Mouse (Mus musculus) lung, embryonic 16.5 days (tissue): ENCODE results near the gene Gm20390. TPM values are rescaled to one million over a fixed set of nuclear protein-coding genes. Genes with fewer than 3 reads are reported as not detected.

Experiments
- ATAC-seq: fragments of 200-750 bp; cut with Nextera tagmentation; 2 replicates; pipeline ENCODE4 v1.8.0; 2017; ENCODE audit warnings: low read depth, mild to moderate bottlenecking, moderate library complexity
- H3K27ac ChIP-seq: fragments of 300-500 bp; sonication (generic); 2 replicates; pipeline ENCODE4 v1.5.1; 2014; ENCODE audit warnings: mild to moderate bottlenecking, control low read depth, low read length
- H3K27me3 ChIP-seq: fragments of 300-500 bp; sonication (generic); 2 replicates; pipeline ENCODE4 v1.6.1; 2014; ENCODE audit warnings: low read depth, low read length, mixed read lengths; ENCODE audit not compliant: control insufficient read depth, insufficient read depth
- H3K36me3 ChIP-seq: fragments of 300-500 bp; sonication (generic); 2 replicates; pipeline ENCODE4 v1.6.1; 2014; ENCODE audit warnings: low read length; ENCODE audit not compliant: control insufficient read depth, insufficient read depth
- H3K4me1 ChIP-seq: fragments of 300-500 bp; sonication (generic); replicated peaks from 2 replicates; pipeline ENCODE4 v1.6.1; 2014; ENCODE audit warnings: low read length, mixed read lengths; ENCODE audit not compliant: control insufficient read depth, insufficient read depth
- H3K4me2 ChIP-seq: fragments of 300-500 bp; sonication (generic); 2 replicates; pipeline ENCODE4 v1.6.1; 2014; ENCODE audit warnings: low read depth, low read length, control low read depth
- H3K4me3 ChIP-seq: fragments of 300-500 bp; sonication (generic); 2 replicates; pipeline ENCODE4 v1.5.1; 2014; ENCODE audit warnings: mild to moderate bottlenecking, low read length, control low read depth
- H3K9ac ChIP-seq: fragments of 300-500 bp; sonication (generic); 2 replicates; pipeline ENCODE4 v1.6.1; 2014; ENCODE audit warnings: low read length, control low read depth
- H3K9me3 ChIP-seq: fragments of 300-500 bp; sonication (generic); 2 replicates; pipeline ENCODE4 v1.6.1; 2016; ENCODE audit warnings: low read length; ENCODE audit not compliant: control insufficient read depth
- WGBS: fragments of 180-500 bp; shearing (Covaris S2); extraction: QIAGEN DNeasy Blood & Tissue Kit; methylation state at CpG from one replicate; pipeline ENCODE4 v1.1.7; 2014; 5-methylcytosine and 5-hydroxymethylcytosine counted together
- polyA plus RNA-seq: library from polyadenylated mRNA; unstranded; fragments of >200 nt; fragmentation: Nextera tagmentation; extraction: Ambion mirVana; gene quantifications from 2 replicates; pipeline ENCODE4 v1.2.1, GENCODE M21; 2015

The Gm20390 gene
- polyA plus RNA-seq, 1 experiment from 2014 or later: 314 TPM

DNA sequence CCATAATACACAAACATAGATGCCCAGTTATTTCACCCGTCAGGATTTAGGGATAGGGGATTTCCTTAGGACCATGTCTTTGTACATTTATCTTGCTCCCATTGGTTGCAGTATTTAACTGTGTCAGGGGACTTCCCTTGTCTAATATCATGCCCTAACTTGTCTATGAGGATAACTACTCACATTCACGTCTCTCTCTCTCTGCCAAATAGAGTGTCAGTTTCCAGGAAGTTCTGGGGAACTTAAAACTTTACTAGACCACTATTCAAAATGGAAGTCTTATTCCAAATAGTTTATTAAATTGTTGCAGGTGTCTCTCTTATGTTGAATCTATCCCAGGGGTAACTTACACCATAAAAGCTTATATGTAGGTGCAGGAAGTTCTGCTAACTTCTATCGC, 56.5 kb downstream of the Gm20390 start:
- H3K36me3 ChIP-seq: peaks cover 27% of the 10 kb centered on the region

DNA sequence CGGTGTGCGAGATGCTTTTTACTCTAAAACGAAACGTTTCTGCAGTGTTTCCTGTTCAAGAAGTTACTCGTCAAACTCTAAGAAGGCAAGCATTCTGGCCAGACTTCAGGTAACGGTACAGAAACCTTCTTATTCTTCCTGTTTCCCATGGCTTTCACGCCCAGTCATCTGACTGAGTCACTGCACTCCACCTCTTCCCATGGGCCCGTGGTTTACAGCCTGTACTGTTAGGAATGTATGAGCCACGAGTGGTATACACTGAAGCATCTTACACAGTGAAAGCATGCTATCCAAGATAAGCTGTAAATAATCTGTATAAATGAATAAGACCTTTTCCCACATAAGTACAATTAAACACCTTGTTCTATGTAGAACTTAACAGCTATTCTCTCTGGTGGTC, 59.3 kb downstream of the Gm20390 start:
- peaks cover 33% of the 10 kb centered on the region for H3K36me3 ChIP-seq
- no peak overlapping the region for H3K4me3 ChIP-seq
- H3K4me2 ChIP-seq: no peak overlapping the region
- H3K27me3 ChIP-seq: no peaks in the 10 kb centered on the region
- H3K4me1 ChIP-seq: no peaks in the 10 kb centered on the region
- H3K9me3 ChIP-seq: no peaks in the 10 kb centered on the region
- ATAC-seq: no peak
- no peak overlapping the region for H3K9ac ChIP-seq
- WGBS: 87% methylated on average over 9 of the region's 9 CpGs
- no peak overlapping the region for H3K27ac ChIP-seq

More for the DNA sequence above, 56.5 kb downstream of the Gm20390 start:
- Histone ChIP-seq H3K9ac (no peak overlapping the region), H3K4me3 (no peak overlapping the region), H3K27ac (no peak overlapping the region), H3K27me3 (no peaks in the 10 kb centered on the region), H3K4me1 (no peaks in the 10 kb centered on the region), H3K4me2 (no peak overlapping the region), H3K9me3 (no peaks in the 10 kb centered on the region)
- ATAC-seq: no peak
- 89% methylated on average over 3 of the region's 3 CpGs for whole genome bisulfite sequencing

DNA sequence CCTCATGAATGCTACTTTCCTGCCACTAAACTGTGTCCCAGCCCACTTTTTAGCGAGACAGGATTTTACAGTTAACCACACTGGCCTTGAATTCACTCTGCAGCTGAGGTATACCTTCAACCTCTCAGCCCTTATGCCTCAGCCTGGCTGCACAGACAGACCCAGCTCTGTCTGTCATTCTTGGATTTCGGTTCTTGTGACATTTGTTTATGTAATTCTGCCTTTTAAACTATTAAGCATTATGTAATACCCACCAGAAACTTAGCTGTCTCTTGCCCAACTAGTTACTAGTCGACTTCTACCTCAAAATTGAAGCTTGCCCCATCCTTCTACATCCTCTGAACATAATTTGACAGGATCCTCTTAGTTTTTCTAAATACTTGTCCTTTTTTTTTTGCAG, 60.3 kb downstream of the Gm20390 start:
- Histone ChIP-seq H3K36me3 (peaks cover 30% of the 10 kb centered on the region), H3K4me3 (no peak overlapping the region), H3K9ac (no peak overlapping the region), H3K4me1 (no peaks in the 10 kb centered on the region), H3K9me3 (no peaks in the 10 kb centered on the region), H3K4me2 (no peak overlapping the region), H3K27me3 (no peaks in the 10 kb centered on the region), H3K27ac (no peak overlapping the region)
- ATAC-seq: no peak
- WGBS: 71% methylated on average over 3 of the region's 3 CpGs

DNA sequence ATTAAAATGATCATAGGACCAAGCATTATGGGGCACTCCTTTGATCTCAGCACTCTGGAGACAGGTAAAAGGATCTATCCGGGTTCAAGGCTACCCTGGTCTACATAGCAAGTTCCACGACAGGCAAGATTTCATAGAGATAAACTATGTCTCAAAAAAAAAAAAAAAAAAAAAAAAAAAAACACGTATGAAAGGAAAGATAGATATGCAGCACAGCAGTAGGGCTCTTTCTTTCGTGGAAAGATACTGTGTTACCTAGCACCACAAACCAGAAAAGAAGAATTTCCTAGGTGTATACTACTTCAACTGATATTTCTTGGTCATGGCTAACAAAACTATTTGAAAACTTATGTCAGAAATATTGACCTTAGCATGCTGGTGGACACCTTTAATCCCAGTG, 61.3 kb downstream of the Gm20390 start:
- 77% methylated on average over 4 of the region's 4 CpGs for WGBS
- H3K36me3 ChIP-seq: peaks cover 30% of the 10 kb centered on the region
- no peak for ATAC-seq
- H3K27me3 ChIP-seq: no peaks in the 10 kb centered on the region
- no peak overlapping the region for H3K4me3 ChIP-seq
- no peak overlapping the region for H3K9ac ChIP-seq
- no peaks in the 10 kb centered on the region for H3K9me3 ChIP-seq
- H3K27ac ChIP-seq: no peak overlapping the region
- H3K4me1 ChIP-seq: no peaks in the 10 kb centered on the region
- no peak overlapping the region for H3K4me2 ChIP-seq

Other genes starting within 250 kb of the Gm20390 start
- 16.5 and 18.8 TPM in 2 replicates for gene Utp18, start 82.5 kb downstream of the Gm20390 start, polyA plus RNA-seq
- gene Mbtd1, start 82.4 kb downstream of the Gm20390 start, polyA plus RNA-seq: 22.6 and 24.7 TPM in 2 replicates
- gene Nme2, start 12.0 kb downstream of the Gm20390 start, polyA plus RNA-seq: 250 and 276 TPM in 2 replicates
- gene Nme1, start 228 bp upstream of the Gm20390 start, polyA plus RNA-seq: 100 and 105 TPM in 2 replicates
- gene Spag9, start 27.8 kb upstream of the Gm20390 start, polyA plus RNA-seq: 35.0 and 36.2 TPM in 2 replicates
- 25.8 and 28.9 TPM in 2 replicates for gene Tob1, start 243.2 kb upstream of the Gm20390 start, polyA plus RNA-seq